Mouse (Mus musculus) right cerebral cortex, adult 2 months (tissue): ENCODE measurements around the gene Proser3.
"Not testable (repeated sequence)": the region's sequence is repeated elsewhere in the genome, so short reads cannot be mapped to it uniquely, and the experiment has no call there.

Experiments used
- DNase-seq, 2 experiments: peaks; one replicate each; pipeline ENCODE4 v3.0.0; 2021 to 2022; ENCODE audit warnings: low spot score in 2 of 2

Gene Proser3

GRCm38 (mm10) chr7:30544327-30544726, 7.8 kb downstream of the Proser3 start:
- DNase-seq: no peak

- DNase-seq: no peak
These were observed 11.5 kb downstream of the Proser3 start for GRCm38 (mm10) chr7:30540572-30540971.

GRCm38 (mm10) chr7:30534633-30535577, 17.2 kb downstream of the Proser3 start, which contains the start of gene Arhgap33:
Gene Arhgap33, minus strand, starts transcription at chr7:30535060.
- DNase-seq: peak; percentile 94 to 98

- DNase-seq: peak in 1 of 2 experiments; percentile 58
These were observed 18.0 kb downstream of the Proser3 start for GRCm38 (mm10) chr7:30533941-30534632.

GRCm38 (mm10) chr7:30532931-30533330, 19.2 kb downstream of the Proser3 start:
- no peak for DNase-seq

- peak; percentile 78 to 85 for DNase-seq
These were observed 20.7 kb downstream of the Proser3 start for GRCm38 (mm10) chr7:30531291-30531815.

- DNase-seq: no peak
These were observed 25.1 kb downstream of the Proser3 start for GRCm38 (mm10) chr7:30526981-30527380.

- DNase-seq: no peak
These were observed 25.7 kb downstream of the Proser3 start for GRCm38 (mm10) chr7:30526399-30526798.

- DNase-seq: no peak
These were observed 26.1 kb downstream of the Proser3 start for GRCm38 (mm10) chr7:30525954-30526353.

- DNase-seq: no peak
These were observed 27.6 kb downstream of the Proser3 start for GRCm38 (mm10) chr7:30524487-30524886.

- no peak for DNase-seq
These were observed 29.2 kb downstream of the Proser3 start for GRCm38 (mm10) chr7:30522871-30523270.

GRCm38 (mm10) chr7:30520856-30521255, 31.2 kb downstream of the Proser3 start:
- DNase-seq: no peak

GRCm38 (mm10) chr7:30520396-30520795, 31.7 kb downstream of the Proser3 start:
- no peak for DNase-seq

- no peak for DNase-seq
These were observed 33.8 kb downstream of the Proser3 start for GRCm38 (mm10) chr7:30518325-30518724.

- no peak for DNase-seq
These were observed 36.9 kb downstream of the Proser3 start for GRCm38 (mm10) chr7:30515003-30515760.

GRCm38 (mm10) chr7:30508061-30508460, 44.0 kb downstream of the Proser3 start:
- no peak for DNase-seq

GRCm38 (mm10) chr7:30501159-30501558, 50.9 kb downstream of the Proser3 start:
- not testable (repeated sequence) for DNase-seq

GRCm38 (mm10) chr7:30495506-30496042, 56.5 kb downstream of the Proser3 start:
- DNase-seq: not testable (repeated sequence)

GRCm38 (mm10) chr7:30493401-30493931, 58.6 kb downstream of the Proser3 start, which contains the start of gene Prodh2:
Gene Prodh2, plus strand, starts transcription at chr7:30493622.
- DNase-seq: no peak

GRCm38 (mm10) chr7:30492765-30493164, 59.3 kb downstream of the Proser3 start:
- DNase-seq: peak; percentile 73 to 78

- DNase-seq: no peak
These were observed 61.2 kb downstream of the Proser3 start for GRCm38 (mm10) chr7:30490957-30491307.
